Mouse (Mus musculus): ENCODE results near the gene Slc44a5.

DNA sequence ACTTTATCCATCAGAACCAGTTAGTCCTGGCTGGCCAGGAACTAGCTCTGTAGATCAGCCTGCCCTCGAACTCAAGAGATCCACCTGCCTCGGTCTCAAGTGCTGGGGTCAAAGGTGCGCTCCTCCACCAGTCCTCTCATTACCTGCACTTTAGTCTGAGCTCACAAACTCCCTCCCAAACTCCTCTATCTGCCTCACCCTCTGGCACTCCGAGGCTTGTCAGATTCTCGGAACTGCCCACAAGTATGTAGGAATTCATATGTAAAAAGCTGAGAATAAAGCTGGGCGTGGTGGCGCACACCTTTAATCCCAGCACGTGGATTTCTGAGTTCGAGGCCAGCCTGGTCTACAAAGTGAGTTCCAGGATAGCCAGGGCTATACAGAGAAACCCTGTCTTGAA, 32.8 kb upstream of the Slc44a5 start:
- TF ChIP-seq CTCF (conservative IDR thresholded peaks at IDR 0.05; ENCODE audit: low read length) (no peak), NANOG (IDR thresholded peaks at IDR 0.05; ENCODE audit: borderline replicate concordance, low read length) (no peak)

Measured in E14TG2a.4 (cell line).